Mouse (Mus musculus): ENCODE data around the gene Zfp523.

Gene Zfp523

DNA sequence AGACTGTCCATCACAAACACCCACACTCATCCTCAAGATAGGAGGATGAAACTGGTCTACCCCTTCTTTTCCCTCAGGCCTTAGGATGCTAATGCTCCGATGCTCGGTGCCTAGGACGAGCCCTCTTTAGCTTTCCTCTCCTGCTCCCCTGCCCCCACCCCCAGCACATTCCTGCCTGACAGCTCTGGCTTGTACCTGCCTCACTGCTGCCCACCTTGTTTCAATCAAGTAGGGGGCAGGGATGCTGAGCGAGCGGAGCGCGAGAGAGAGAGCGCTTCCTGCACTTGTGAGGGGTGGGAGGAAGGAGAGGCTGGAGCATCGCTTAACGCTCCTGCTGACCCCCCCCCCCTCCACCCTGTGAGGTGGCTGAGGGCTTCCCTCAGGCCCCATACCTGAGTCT is 16.6 kb upstream of the Zfp523 start:
- no peak for DNase-seq (ENCODE audit: low spot score in 2 of 2)

DNA sequence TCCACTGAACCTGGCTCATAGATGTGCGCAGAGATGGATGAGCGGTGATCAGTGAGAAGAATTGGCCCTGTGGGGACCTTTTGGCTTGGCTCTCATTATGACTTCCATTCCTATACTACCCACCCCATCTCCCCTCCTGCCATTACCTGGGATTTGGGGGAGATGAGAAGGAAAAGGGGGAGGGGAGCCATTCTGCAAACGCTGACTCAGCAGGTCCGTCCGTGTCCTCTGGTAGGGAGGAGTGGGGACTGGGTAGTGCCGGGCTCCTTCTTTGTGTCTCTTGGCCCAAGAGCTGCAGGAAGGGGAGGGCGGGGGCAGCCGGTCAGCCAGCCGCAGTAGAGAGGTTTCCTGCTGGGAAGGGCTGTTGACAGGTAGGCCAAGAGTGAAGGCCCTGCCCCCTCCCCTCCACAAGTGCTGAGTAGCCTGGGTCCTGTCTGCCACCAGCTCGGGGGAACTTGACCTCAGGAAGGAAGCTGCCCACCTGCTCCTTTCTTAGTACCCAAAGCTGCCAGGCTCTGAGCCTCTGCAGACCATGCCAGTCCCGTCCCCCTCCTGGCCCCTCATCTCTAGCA is 15.5 kb upstream of the Zfp523 start:
- DNase-seq (ENCODE audit: low spot score in 2 of 2): no peak

DNA sequence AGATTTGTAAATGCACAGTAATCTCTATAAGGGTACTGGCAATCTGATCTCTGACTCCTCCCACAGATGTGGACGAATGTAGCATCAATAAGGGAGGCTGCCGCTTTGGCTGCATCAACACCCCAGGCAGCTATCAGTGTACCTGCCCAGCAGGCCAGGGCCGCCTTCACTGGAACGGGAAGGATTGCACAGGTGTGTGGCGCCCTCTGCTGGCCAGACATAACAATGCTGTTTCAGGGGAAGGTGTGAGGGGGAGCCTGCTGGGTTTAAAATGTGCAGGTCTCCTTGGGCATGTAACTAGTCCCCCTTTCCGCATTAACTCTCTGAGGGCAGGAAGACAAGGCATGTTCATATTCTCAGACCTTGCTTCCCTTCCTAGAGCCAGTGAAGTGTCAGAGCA is 13.3 kb upstream of the Zfp523 start:
- no peak for DNase-seq (ENCODE audit: low spot score in 2 of 2)

GRCm38 (mm10) chr17:28170460-28171305 is 6.2 kb upstream of the Zfp523 start:
- peak in 1 of 2 experiments; percentile 48 for DNase-seq (ENCODE audit: low spot score in 2 of 2)

DNA sequence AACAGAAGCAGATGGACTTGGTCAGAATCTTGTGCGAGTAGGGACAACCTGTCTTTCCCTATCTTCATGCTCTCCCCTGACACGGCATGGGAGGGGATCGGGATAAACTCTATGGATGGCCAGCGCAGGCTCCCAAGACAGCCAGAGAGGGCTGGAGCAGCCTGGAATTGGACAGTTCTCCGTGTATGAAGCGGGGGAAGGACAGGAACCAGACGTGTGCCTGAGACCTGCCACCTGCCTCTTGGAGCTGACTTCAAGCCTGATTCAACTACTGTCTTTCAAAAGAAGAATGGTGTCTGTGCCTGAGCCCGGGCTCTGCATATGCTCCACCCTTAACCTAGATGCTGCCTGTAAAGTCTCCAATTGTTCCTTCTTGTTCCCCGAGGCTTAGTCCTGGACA is 4.2 kb upstream of the Zfp523 start:
- no peak for DNase-seq (ENCODE audit: low spot score in 2 of 2)

DNA sequence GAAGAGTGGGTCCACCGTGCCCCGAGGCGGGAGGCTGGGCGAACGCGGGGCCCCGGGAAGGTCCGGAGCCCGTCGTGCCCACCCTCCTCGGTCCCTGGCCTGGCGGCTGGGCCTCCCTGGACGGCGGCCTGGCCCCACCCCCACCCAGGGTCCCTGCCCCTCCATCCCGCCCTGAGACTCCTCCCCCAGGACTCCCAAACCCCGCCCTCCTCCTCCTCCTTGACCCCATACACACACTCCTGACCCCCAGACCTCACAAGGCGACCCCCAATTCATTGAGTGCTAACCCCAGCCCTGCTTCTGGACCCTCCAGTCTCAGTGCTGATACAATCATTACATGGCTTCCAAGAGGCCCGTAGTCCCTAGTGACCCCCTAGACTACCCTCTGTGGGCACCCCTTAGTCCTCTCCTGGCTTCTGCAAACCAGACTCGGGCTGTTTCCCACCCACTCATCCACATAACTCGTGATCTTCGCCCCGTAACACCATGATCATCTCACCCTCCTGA is 664 bp downstream of the Zfp523 start:
- no peak for DNase-seq (ENCODE audit: low spot score in 2 of 2)

DNA sequence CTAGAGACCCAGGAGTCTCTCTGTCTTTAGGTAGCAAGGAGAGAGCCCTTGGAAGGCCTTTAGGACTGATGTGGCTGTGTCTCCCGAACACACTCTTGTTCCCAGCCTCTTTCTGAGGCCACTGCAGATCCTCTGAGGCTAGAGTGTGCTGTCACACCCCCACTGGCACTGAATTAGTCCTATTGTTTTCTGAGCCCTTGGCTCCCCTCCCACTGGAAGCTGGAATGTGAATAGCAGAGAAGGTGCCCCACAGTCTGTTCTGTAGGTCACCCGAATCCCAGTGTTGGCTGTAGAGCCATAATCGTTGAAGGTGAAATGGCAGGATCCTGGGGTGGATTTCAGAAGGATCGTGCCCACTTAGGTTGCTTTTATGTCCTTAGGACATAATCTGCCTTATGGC is 3.4 kb downstream of the Zfp523 start:
- no peak for DNase-seq (ENCODE audit: low spot score in 2 of 2)

DNA sequence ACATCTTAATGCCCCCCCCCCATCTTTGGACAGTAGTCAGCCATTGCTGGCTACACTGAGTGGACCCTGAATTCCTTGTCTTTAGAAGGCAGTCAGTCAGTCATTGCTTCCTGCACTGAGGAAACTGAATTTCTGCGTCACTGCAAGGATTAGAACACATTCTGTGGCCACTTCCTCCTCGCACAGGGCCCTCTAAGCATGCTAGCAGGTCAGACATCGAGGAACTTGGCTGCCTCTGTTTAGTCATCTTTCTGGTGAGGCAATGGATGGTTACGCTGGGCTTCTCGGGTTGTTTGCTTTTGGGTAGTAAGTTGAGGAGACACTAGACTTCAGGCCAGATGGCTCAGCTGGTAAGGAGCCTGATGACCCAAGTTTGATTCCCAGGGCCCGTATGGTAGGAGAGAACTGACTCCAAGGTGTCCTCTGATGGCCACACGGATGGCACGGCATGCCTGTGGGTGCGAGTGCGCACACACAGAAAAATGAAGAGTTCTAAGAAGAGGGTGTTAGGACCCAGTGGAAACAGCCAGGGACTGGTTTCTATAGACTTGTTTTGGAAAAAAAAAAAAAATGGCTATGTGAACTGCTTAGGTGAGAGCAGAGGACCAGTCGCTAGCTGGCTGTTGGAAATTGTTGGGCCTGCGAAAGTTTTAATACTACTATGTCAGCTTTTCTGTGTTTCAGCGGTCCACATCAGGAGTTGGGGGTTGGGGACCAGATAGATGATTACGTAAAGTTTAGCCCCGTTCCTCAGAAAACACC is 4.0 kb downstream of the Zfp523 start:
- DNase-seq (ENCODE audit: low spot score in 2 of 2): no peak

DNA sequence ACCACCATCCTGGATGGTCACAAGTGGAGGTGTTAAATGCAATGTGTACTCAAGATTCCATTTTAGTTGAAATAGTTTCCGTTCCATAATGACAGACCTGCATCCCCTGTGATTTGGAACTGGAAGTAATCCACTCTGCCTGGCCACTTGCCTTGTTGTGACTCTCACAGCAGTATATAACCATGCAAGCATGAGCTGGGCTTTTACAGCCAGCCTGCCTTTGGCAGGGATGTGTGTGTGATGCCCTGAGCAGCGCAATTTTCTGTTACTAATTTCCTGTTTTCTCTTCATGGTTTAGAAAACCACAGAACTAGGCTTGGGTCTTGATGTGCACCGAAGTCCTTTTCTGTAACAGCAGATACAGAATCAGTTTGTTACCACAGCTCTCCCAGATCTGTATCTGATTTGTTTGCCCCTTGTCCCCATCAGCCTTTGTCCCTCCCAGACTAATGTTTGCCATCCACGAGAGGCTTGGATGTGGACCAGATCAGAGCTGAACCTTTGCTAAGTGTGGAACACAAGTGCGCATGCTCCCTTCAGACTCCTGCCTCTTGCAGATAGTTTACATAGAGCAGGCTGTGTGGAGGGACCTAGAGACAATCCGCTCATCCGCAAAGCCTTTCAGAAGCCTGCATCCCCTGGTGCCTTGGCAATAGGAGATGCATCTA is 8.2 kb downstream of the Zfp523 start:
- no peak for DNase-seq (ENCODE audit: low spot score in 2 of 2)

- DNase-seq (ENCODE audit: low spot score in 2 of 2): no peak
These were observed 11.4 kb downstream of the Zfp523 start for GRCm38 (mm10) chr17:28188313-28188712.

GRCm38 (mm10) chr17:28192754-28193153 is 15.8 kb downstream of the Zfp523 start:
- DNase-seq (ENCODE audit: low spot score in 2 of 2): no peak

GRCm38 (mm10) chr17:28193559-28193958 is 16.6 kb downstream of the Zfp523 start:
- DNase-seq (ENCODE audit: low spot score in 2 of 2): no peak

DNA sequence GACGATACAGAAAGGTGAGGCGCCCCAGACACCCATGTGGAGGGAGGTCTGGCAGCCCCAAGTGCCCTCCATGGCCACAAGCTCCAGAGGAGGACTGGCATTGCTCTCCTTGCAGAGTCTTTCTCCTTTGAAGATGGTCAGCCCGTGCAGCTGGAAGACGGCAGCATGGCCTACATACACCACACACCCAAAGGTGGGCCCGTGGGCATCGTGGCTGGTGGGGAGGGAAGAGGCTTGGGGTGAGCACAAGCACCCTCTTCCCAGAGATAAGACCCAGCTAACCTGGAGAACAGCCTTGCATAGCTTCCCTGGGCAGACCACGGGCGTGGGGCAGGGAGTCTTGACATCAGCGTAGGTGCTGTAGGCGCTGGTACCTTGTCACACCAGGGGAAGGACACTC is 18.1 kb downstream of the Zfp523 start:
- no peak for DNase-seq (ENCODE audit: low spot score in 2 of 2)

DNA sequence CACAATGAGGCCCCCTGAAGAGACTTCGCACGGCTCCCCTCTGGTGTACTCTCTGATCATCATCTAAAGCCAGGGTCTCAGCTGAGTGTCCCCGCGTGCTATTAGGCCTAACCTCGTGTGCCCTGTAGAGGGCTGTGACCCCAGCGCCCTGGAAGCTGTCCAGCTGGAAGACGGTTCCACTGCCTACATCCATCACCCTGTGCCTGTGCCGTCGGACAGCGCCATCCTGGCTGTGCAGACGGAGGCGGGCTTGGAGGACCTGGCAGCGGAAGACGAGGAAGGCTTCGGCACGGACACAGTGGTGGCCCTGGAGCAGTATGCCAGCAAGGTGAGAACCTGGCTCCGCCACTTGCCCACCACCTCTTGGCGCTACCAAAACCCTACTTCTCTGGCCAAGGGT is 20.7 kb downstream of the Zfp523 start:
- no peak for DNase-seq (ENCODE audit: low spot score in 2 of 2)

GRCm38 (mm10) chr17:28201982-28202381 is 25.1 kb downstream of the Zfp523 start:
- DNase-seq (ENCODE audit: low spot score in 2 of 2): no peak

GRCm38 (mm10) chr17:28204052-28204720 is 27.3 kb downstream of the Zfp523 start:
- no peak for DNase-seq (ENCODE audit: low spot score in 2 of 2)

GRCm38 (mm10) chr17:28205443-28205842 is 28.5 kb downstream of the Zfp523 start:
- no peak for DNase-seq (ENCODE audit: low spot score in 2 of 2)

- DNase-seq (ENCODE audit: low spot score in 2 of 2): no peak
These were observed 30.2 kb downstream of the Zfp523 start for GRCm38 (mm10) chr17:28207092-28207491.

DNA sequence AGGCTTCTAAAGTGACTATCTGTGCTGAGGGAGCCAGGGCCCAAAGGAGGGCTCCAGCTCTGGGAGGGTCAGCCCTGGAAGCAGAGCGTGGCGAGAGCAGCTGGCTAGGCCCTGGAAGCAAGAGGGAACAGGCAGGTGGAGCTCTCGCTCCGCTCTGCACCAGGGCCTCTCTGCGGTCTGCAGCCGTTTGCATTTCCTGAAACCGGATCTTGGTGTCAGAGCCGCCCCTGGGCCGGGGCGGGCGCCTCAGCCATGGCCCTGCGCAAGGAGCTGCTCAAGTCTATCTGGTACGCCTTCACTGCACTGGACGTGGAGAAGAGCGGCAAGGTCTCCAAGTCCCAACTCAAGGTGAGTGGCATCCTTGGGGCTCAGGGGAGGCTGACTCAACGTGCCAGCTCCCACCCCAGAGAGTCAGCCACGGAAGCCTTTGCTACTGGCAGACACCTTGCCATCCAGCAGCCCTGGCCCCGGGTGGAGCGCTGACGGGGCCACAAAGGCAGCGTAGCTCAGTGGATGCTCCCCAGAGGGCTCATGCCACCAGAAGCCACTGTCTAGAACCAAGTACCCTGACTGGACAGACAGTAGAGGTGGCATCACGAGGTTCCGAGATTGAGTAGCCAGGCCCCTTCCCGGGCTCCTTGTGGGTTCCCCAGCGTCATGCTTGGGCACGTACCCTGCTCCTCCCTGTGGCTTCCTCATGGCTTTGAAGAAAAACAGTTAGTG is 30.8 kb downstream of the Zfp523 start, which contains the start of gene Def6:
TSS of gene Def6 (plus strand) at position 188 of the 723 bp plus-strand sequence.
- no peak for DNase-seq (ENCODE audit: low spot score in 2 of 2)

DNA sequence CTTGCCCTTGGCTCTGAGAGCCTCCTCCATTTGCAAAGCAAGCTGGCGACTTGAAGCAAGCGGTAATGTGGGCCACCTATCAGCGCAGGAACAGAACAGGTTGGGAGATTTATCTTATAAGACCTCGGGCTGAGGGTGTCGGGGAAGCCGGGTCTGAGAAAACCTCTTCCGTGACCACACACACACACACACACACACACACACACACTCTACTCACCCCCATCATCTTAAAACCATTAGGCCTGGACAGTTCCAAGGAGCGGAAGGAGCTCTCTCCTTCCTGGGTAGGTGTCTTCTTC is 31.3 kb downstream of the Zfp523 start:
- DNase-seq (ENCODE audit: low spot score in 2 of 2): no peak
